Mouse (Mus musculus): ENCODE measurements at regions not wholly inside any gene's neighbourhood (a gene's known extent, or its start where the extent isn't known, plus 50 kb on each side); places are given as distances from the start of the nearest gene placed in this dataset.

DNA sequence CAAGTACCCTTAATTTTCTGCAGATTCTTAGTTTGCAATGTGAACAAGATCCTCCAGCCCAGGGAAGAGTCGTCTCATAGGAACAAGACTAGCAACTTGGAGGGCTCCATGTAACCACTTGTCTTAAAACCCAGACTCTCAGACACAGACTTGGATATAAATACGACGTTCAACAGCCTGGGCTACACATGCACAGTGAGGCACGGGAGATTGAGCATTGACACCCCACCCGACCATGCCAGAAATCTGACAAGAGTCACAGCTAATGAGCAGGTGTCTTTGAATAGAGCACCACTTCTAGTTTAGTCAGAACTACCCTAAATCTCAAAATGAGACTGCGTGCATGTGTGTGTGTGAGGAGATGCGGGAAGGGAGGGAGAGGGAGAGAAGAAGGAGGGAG is 243.5 kb downstream of the Sox4 start:
- TF ChIP-seq ZNF384 (IDR thresholded peaks at IDR 0.05; ENCODE audit: low read depth, low read length) (no peak), HCFC1 (IDR thresholded peaks at IDR 0.05; ENCODE audit: borderline replicate concordance, insufficient read depth, low read length) (no peak), CHD2 (IDR thresholded peaks at IDR 0.05; ENCODE audit: low read depth, low read length) (no peak), MAFK (IDR thresholded peaks at IDR 0.05; ENCODE audit: insufficient read depth, low read depth, low read length) (no peak), ZC3H11A (IDR thresholded peaks at IDR 0.05; ENCODE audit: borderline replicate concordance, low read depth, low read length) (no peak)

Data from ES-E14 (cell line).